Mouse (Mus musculus): ENCODE data around the gene Abracl. TPM values are rescaled to one million over a fixed set of nuclear protein-coding genes. Genes with fewer than 3 reads are reported as not detected.

Gene Abracl
- polyA plus RNA-seq, 1 experiment from 2014 or later = 205 TPM

DNA sequence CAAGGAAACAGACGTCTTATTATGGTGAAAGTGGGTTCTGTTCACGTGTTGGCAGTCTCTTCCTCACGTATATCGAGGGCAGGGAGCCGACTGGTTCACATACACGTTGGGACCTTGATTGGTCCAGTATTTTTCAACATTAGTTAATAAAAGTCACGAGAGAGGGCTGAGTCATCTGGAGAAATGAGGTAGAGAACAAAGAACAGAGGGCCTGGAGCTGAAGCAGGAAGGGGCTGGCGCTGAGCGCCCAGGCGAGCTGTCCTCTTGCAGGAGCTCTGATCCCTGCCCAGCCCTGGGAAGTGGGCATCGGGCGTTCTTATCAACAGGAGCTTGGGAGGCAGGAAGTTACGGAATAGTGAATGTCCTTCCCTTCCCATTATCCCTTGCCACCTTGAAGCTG lies 36.7 kb upstream of the Abracl start:
- H3K9me3 ChIP-seq (replicated peaks) = no peaks in the 10 kb centered on the region
- 70% methylated on average over 13 of the region's 13 CpGs for WGBS
- no peak overlapping the region for H3K27ac ChIP-seq (ENCODE audit: poor library complexity, severe bottlenecking)
- no peak overlapping the region for H3K4me3 ChIP-seq
- H3K27me3 ChIP-seq (replicated peaks) = no peaks in the 10 kb centered on the region
- H3K4me1 ChIP-seq (replicated peaks) = peaks cover 34% of the 10 kb centered on the region
- no peak overlapping the region for H3K4me2 ChIP-seq
- no peaks in the 10 kb centered on the region for H3K36me3 ChIP-seq
- no peak overlapping the region for H3K9ac ChIP-seq
- ATAC-seq (ENCODE audit: insufficient number of reproducible peaks, low FRiP score) = no peak

DNA sequence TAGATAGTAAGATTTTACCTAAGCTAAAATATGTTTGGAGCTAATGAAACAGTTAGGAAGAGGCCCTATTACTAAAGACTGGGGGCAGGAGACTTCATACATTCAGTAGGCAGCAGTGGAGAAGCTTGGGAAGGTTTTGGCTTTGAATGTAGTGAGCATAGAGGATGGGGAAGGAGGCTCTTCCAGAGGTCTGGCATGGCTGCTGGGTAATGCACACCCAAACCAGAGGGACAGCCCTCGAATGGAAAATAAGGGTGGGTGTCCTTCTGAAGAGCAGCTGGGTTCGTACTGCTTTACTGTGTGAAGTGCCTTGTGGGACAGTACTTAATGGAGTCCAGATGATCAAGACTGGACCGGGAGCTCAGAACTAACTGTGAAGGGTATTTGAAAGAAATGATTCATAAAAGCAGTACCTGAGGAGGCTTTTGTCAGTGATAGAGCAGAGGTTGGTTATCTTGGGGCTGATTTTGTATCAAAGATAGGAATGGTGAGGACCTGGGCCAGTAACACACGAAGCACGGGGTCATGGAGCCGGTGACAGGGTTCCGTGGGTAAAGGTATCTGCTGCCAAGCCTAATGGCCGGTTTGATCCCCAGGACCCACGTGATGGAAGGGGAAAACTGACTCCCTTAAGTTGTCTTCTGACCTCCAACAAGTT lies 35.7 kb upstream of the Abracl start:
- H3K4me2 ChIP-seq = no peak overlapping the region; the same call in 1 of the 2 replicates

DNA sequence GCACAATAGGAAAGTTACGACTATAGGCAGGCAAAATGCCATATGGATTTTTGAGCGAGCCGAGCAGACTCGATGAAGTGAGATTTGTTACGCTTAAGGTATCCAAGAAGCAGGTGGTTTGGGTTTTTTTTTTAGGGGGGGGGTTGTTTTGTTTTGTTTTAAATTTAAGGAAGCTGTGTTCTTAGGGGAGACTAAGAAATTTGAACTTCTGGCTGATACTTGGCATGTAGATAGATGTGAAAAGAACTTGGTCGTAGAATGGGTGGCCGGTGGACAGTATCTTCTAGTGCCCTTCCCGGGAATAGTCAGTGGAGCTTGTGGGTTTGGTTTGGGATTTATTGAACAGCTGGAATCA lies 33.3 kb upstream of the Abracl start:
- H3K4me1 ChIP-seq (replicated peaks) = peaks cover 36% of the 10 kb centered on the region
- peak overlapping the region; percentile 97 for H3K9ac ChIP-seq
- peak overlapping the region; percentile 89 for H3K4me2 ChIP-seq
- H3K27me3 ChIP-seq (replicated peaks) = no peaks in the 10 kb centered on the region
- peak overlapping the region; percentile 90 for H3K27ac ChIP-seq (ENCODE audit: poor library complexity, severe bottlenecking)
- no peaks in the 10 kb centered on the region for H3K36me3 ChIP-seq
- 1% methylated on average over 8 of the region's 8 CpGs for WGBS
- peak overlapping the region; percentile 85 for H3K4me3 ChIP-seq
- H3K9me3 ChIP-seq (replicated peaks) = no peaks in the 10 kb centered on the region
- no peak for ATAC-seq (ENCODE audit: insufficient number of reproducible peaks, low FRiP score)

More for the DNA sequence above, 35.7 kb upstream of the Abracl start:
- Histone ChIP-seq H3K4me3 (no peak overlapping the region), H3K27ac (ENCODE audit: poor library complexity, severe bottlenecking) (no peak overlapping the region), H3K27me3 (replicated peaks) (no peaks in the 10 kb centered on the region), H3K9ac (0 out of 2 replicates have a peak overlapping the region, but pooled peaks have one; percentile 16), H3K9me3 (replicated peaks) (no peaks in the 10 kb centered on the region), H3K4me1 (replicated peaks) (peaks cover 34% of the 10 kb centered on the region), H3K36me3 (no peaks in the 10 kb centered on the region)
- no peak for ATAC-seq (ENCODE audit: insufficient number of reproducible peaks, low FRiP score)
- 87% methylated on average over 9 of the region's 9 CpGs for WGBS

DNA sequence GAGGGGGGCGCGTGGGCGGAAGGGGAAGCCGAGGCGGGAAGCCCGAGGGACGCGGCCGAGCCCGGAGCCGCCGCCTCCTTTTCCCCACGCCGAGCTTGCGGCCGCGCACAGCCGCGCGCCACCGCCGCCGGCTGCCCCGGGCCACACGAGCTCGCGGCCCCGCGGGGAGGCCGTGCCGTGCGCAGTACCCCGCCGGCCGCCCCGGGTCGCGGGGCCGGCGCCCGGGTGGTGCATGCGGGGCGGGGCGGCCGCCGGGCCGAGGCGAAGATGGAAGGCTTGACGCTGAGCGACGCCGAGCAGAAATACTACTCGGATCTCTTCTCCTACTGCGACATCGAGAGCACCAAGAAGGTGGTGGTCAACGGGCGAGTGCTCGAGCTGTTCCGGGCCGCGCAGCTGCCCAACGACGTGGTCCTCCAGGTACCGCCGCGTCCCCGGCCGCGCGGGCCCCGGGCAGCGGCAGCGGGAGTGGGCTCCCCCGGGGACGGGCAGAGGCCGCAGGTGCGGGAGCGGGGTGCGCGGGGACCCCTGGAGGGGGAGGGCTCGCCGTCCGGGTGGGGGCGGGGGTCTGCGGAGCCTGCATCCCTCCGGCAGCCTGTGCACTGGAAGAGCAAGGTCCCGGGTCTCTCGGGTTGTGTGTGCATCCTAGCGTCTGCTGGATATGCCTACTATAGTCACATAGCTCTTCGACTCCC lies 32.8 kb upstream of the Abracl start, which contains the start of gene Reps1:
Reps1 (plus strand) TSS at position 166 of the 695 bp plus-strand sequence.
- Histone ChIP-seq H3K9me3 (replicated peaks) (no peaks in the 10 kb centered on the region), H3K9ac (peak within 1 kb of the TSS; percentile 97), H3K4me2 (peak within 1 kb of the TSS; percentile 89), H3K4me3 (peak within 1 kb of the TSS; percentile 85), H3K4me1 (replicated peaks) (peaks cover 35% of the 10 kb centered on the region), H3K27me3 (replicated peaks) (no peaks in the 10 kb centered on the region), H3K36me3 (no peaks in the 10 kb centered on the region), H3K27ac (ENCODE audit: poor library complexity, severe bottlenecking) (peak within 1 kb of the TSS; percentile 90)
- WGBS = 2% methylated on average over 79 of the region's 90 CpGs
- ATAC-seq (ENCODE audit: insufficient number of reproducible peaks, low FRiP score) = peak; percentile 85

DNA sequence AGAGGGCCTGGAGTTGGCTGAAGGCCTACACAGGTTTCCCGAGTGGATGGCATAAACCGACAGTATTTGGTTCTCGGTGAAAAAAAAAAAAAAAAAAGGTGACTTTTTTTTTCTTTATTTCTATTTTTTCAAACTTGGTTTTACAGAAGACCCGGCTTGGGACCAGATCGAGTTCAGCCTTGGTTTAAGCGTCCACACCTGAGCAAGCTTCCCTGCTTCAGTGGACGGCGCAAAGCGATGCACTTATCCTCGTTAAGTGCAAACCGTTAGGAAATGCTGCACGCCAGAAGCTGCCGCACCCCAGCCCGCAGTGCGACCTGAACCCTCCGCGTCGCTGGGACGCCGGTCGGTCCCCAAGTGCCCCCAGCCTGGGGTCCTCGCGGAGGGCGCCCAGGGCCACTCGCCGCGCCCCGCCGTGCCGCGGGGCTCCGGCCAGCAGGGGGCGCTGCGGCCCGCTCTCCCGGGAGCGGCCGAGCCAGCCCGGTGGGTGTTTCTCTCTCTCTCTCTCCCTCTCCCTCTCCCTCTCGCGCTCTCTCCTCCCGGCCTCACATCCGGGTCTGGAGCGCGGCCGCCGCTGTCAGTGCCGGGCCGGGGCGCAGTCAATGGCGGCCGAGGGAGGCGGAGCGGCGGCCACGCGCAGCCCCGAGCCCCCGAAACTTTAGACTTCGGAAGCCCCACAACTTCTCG lies 32.1 kb upstream of the Abracl start:
- WGBS = 4% methylated on average over 41 of the region's 61 CpGs
- peak; percentile 96 for ATAC-seq (ENCODE audit: insufficient number of reproducible peaks, low FRiP score)

DNA sequence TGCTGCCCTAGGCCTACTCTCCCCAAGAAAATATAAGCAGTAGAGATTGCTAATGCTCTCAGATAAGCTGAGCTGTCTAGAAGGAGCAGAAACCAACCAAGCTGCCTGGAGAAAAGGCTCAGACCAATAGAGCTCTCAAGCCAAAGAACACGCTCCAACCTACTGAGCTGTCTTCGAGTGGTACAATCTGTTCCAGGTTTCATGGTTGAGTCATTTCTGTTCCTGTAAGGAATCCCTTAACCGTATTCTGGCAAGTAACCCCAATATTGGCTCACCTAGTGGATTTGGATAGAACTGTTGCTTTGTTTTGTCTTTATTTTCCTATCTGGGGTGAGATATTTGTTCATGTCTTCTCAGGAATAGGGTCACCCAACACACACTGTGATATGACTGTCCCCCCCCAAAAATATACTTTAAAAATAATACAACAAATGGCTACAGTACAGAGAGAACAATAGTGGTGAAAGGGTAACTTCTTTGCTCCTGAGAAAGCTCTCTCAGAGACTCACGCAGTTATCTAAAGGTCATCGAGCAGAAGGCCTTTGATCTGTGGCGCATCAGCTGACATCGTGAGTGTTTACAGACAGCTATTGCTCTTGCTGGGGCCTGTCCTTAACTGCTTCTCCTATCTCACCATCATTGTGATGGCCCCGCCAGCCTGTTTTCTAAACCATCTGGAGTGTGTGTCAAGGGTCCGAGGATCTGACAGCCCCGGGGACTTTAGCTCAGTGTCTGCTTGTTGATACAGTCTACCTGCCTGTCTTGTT lies 24.5 kb upstream of the Abracl start:
- no peaks in the 10 kb centered on the region for H3K36me3 ChIP-seq
- no peak overlapping the region for H3K4me2 ChIP-seq
- H3K27ac ChIP-seq (ENCODE audit: poor library complexity, severe bottlenecking) = no peak overlapping the region
- H3K9ac ChIP-seq = no peak overlapping the region
- peaks cover 12% of the 10 kb centered on the region for H3K4me1 ChIP-seq (replicated peaks)
- no peaks in the 10 kb centered on the region for H3K27me3 ChIP-seq (replicated peaks)
- no peaks in the 10 kb centered on the region for H3K9me3 ChIP-seq (replicated peaks)
- 53% methylated on average over 10 of the region's 10 CpGs for whole genome bisulfite sequencing
- H3K4me3 ChIP-seq = no peak overlapping the region
- no peak for ATAC-seq (ENCODE audit: insufficient number of reproducible peaks, low FRiP score)

More for the DNA sequence above, 32.1 kb upstream of the Abracl start:
- Histone ChIP-seq H3K4me1 (replicated peaks) (peaks cover 35% of the 10 kb centered on the region), H3K27me3 (replicated peaks) (no peaks in the 10 kb centered on the region), H3K36me3 (no peaks in the 10 kb centered on the region), H3K4me3 (peak overlapping the region; percentile 85), H3K4me2 (peak overlapping the region; percentile 89), H3K27ac (ENCODE audit: poor library complexity, severe bottlenecking) (peak overlapping the region; percentile 90), H3K9ac (peak overlapping the region; percentile 97), H3K9me3 (replicated peaks) (no peaks in the 10 kb centered on the region)

DNA sequence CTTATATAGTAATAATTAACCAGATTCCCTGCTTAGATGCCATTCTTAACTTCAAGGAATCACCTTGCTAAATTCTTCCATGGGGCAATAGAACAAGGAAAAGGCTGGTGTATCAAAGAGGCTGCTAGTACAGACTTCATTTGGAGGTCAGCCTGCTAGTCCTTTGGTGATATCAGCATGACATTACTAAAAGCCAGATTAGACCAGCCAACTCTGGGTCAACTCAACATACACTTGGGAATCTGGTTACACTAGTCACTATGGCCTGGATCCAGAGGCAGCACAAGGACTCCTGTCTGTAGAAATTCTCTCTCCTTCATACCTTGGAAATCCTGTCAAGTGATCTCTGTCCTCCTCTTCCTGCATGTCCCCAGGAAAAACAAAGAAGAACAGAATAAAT lies 23.3 kb upstream of the Abracl start:
- H3K27ac ChIP-seq (ENCODE audit: poor library complexity, severe bottlenecking) = no peak overlapping the region
- ATAC-seq (ENCODE audit: insufficient number of reproducible peaks, low FRiP score) = no peak
- no peaks in the 10 kb centered on the region for H3K27me3 ChIP-seq (replicated peaks)
- H3K4me2 ChIP-seq = no peak overlapping the region
- no peaks in the 10 kb centered on the region for H3K9me3 ChIP-seq (replicated peaks)
- H3K36me3 ChIP-seq = no peaks in the 10 kb centered on the region
- H3K9ac ChIP-seq = no peak overlapping the region
- H3K4me3 ChIP-seq = no peak overlapping the region
- peaks cover 10% of the 10 kb centered on the region for H3K4me1 ChIP-seq (replicated peaks)

DNA sequence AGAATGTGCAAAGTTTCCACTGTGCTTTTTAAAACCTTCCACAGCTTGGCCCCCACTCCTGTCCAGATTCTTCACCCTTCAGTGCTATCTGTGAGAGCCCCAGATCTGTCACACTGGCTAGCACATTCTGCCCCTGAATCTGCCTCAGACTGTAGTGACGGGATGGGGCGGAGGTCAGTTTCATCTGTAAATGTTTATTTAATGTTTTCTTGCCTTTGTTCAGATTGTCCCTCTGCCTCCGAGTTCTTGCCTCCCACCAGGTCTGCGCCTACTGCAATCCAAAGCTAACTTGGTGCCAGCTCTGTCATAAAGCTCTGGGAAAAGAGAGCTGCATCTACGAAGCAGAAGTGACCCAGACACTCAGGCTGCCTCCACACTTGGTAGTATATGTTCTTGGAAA lies 13.8 kb upstream of the Abracl start:
- Histone ChIP-seq H3K4me3 (no peak overlapping the region), H3K36me3 (no peaks in the 10 kb centered on the region), H3K27me3 (replicated peaks) (no peaks in the 10 kb centered on the region), H3K4me2 (no peak overlapping the region), H3K4me1 (replicated peaks) (no peaks in the 10 kb centered on the region), H3K9ac (no peak overlapping the region), H3K27ac (ENCODE audit: poor library complexity, severe bottlenecking) (no peak overlapping the region), H3K9me3 (replicated peaks) (no peaks in the 10 kb centered on the region)
- 56% methylated on average over 5 of the region's 5 CpGs for WGBS
- no peak for ATAC-seq (ENCODE audit: insufficient number of reproducible peaks, low FRiP score)

DNA sequence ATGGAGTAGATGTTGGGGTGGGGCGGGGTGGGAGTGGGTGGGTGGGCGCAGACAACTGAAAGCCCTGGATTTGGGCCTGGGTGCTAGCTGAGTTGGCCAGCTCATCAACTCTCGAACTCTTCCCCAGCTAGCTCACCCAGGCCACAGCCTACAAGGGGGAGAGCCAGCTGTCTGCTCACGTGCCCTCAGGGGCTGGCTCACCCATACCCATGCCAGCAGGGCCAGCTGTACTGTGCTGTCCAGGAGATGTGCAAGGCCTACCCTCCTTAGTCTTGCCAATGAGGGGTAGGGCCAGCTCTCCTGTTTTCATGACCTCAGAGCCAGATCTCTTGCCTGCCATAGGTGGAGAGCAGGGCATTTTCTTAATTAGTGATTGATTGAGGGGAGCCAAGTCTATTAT lies 11.3 kb upstream of the Abracl start:
- H3K9ac ChIP-seq = no peak overlapping the region
- WGBS = 85% methylated on average over 4 of the region's 4 CpGs
- no peaks in the 10 kb centered on the region for H3K9me3 ChIP-seq (replicated peaks)
- no peak for ATAC-seq (ENCODE audit: insufficient number of reproducible peaks, low FRiP score)
- no peaks in the 10 kb centered on the region for H3K36me3 ChIP-seq
- H3K4me3 ChIP-seq = no peak overlapping the region
- no peaks in the 10 kb centered on the region for H3K27me3 ChIP-seq (replicated peaks)
- H3K4me1 ChIP-seq (replicated peaks) = no peaks in the 10 kb centered on the region
- no peak overlapping the region for H3K4me2 ChIP-seq
- no peak overlapping the region for H3K27ac ChIP-seq (ENCODE audit: poor library complexity, severe bottlenecking)

DNA sequence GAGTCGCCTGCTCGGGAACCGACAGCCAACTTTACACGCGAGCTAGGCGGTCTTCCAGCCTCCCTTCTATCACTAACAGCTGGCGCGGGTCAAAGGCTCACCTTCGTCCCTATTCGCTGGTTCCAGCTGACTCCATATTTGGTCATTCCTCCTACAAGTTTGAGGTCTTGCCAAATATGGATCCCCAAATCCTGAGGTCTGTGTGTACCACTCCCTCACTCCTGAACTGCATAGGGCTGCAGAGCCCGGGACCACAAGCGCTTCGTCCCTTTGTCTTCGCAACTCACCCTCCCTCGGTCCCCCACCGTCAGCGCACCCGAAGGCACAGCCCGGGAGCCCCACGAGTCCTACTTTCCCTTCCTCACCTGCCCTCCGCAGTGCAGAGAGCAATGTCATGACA lies 776 bp downstream of the Abracl start:
- Histone ChIP-seq H3K27me3 (replicated peaks) (no peaks in the 10 kb centered on the region), H3K27ac (ENCODE audit: poor library complexity, severe bottlenecking) (peak overlapping the region; percentile 99), H3K4me2 (peak overlapping the region; percentile 87), H3K4me3 (peak overlapping the region; percentile 97), H3K36me3 (peaks cover 16% of the 10 kb centered on the region), H3K9me3 (replicated peaks) (no peaks in the 10 kb centered on the region), H3K4me1 (replicated peaks) (peaks cover 13% of the 10 kb centered on the region), H3K9ac (peak overlapping the region; percentile 97)
- peak; percentile 81 for ATAC-seq (ENCODE audit: insufficient number of reproducible peaks, low FRiP score)
- WGBS = under 1% methylated on average over 21 of the region's 21 CpGs

Data from heart, embryonic 12.5 days (tissue).